Mouse (Mus musculus): ENCODE data around the gene Atoh8. TPM values are rescaled to one million over a fixed set of nuclear protein-coding genes. Genes with fewer than 3 reads are reported as not detected.

The Atoh8 gene
- total RNA-seq, 2 experiments from 2014 or later, result not detected

DNA sequence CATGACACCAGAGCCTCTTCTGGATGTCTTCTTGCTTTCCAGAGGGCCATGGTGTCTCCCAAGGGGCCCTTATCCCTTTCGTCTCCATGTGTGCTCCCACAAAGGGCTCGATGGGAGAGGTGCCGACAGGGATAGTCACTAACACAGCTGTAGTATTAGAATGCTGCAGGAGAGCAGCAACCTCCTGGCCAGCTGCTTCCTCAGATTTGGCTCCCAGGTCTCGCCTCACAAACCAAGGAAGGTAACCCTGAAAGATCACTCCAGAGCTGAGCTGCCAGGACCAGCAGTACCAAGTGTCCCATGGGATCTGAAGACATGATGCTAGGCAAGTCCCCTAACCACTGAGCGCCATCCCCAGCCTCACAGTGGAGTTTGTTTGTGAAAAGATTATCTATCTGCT lies 32.6 kb downstream of the Atoh8 start:
- ATAC-seq (replicated peaks; ENCODE audit: poor library complexity, severe bottlenecking), result no peak

DNA sequence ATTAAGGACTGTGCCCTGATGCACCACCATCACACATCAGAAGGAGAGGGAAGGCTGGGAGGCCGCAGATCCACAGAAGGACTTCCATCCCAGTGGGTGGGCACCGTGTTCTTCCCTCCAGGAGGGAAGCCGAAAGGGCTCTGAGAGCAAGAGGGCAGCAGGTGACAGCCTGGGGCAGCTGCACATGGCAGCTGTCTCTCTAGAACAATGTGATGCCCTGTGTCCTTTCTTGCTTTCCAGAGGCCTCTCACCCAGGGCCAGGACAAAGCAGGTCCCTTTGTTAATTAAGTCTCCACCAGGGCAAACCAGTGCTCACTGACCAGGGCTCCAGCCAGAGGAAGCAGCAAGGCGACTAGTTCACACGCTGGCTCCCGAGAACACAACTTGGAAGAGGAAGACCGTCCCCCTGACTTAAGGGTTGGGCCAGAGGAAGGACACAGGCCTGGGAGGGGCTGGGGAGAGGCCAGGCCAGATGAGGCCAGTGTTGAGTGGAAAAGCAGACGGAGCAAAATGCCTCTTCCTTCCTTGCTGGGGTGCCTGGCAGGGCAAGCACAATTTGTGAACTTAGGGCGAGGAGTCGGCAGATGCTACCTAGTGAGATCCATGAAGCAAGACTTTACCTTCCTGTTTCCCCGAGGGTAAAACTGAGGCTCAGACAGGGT lies 34.7 kb downstream of the Atoh8 start:
- ATAC-seq (replicated peaks; ENCODE audit: poor library complexity, severe bottlenecking), result no peak

DNA sequence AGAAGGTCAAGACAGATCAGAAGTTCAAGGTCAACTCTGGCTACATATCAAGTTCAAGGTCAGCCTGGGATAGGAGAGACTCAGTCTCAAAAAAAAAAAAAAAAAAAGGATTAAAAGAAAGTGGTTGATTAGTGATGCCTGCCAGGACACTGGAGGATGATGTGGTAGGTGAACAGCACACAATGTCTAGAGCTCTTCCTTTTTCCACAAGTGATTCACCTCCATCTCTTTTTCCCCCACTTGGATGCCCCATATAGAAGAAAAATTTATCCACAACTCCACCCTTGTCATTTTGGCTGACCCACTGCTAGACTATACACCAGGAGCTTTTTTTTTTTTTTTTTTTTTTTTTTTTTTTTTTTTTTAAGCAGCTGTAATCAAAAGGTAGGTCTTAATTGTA lies 37.9 kb downstream of the Atoh8 start:
- ATAC-seq (replicated peaks; ENCODE audit: poor library complexity, severe bottlenecking), result no peak

DNA sequence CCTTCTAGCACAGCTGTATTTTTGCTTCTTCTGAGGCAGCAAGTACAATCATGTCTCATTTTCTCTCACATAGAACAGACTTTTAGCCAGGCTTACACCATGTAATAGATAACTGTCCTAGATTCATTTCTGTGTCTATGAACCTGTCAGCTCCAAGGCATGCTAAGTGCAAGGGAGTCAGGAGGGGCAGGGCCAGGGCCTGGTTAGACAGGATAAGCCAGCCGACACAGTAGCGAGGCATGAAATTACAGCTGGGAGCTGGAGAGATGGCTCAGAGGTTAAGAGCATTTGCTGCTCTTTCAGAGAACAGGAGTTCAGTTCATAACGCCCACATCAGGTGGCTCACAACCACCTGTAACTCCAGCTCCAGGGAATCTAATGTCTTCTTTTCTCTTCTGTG lies 38.7 kb downstream of the Atoh8 start:
- no peak for ATAC-seq (replicated peaks; ENCODE audit: poor library complexity, severe bottlenecking)

DNA sequence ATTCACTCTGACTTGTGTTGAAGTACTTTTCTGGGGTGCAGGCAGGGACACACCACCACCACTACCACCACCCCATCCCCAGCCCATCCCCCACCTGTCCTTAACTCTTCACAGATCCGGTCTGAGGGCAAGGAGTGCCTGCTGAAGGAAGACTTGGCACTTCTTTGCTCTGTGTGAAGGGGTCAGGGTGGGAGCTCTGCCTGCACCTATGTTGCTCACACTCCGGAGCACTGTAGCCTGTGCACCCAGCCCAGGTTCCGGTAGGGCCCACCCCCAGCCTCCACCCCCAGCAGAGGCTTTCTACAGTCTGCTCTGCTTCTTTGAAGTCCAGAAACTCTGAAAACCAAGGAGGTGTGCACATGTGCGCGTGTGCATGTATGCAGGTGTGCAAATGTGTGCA lies 44.8 kb downstream of the Atoh8 start:
- ATAC-seq (replicated peaks; ENCODE audit: poor library complexity, severe bottlenecking), result no peak

DNA sequence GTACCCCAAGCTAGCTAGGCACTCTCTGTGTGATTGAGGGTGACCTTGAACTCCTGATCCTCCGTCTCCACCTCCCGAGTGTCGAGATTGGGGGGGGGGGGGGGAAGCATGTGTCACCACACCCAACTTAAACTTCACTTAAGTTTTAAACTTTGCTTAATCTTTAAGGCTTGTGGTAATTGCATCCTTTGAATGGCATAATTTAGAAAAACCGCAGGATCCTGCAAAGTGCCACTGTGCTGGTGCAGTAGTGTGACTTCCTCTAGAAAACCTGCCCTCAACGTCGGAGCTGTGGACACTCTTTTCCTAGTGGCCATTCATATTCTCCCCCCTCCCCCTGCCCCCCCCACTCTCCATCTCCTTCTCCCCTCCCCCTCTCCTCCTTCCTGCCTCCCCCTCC lies 45.3 kb downstream of the Atoh8 start:
- peak; percentile 88 for ATAC-seq (replicated peaks; ENCODE audit: poor library complexity, severe bottlenecking)

DNA sequence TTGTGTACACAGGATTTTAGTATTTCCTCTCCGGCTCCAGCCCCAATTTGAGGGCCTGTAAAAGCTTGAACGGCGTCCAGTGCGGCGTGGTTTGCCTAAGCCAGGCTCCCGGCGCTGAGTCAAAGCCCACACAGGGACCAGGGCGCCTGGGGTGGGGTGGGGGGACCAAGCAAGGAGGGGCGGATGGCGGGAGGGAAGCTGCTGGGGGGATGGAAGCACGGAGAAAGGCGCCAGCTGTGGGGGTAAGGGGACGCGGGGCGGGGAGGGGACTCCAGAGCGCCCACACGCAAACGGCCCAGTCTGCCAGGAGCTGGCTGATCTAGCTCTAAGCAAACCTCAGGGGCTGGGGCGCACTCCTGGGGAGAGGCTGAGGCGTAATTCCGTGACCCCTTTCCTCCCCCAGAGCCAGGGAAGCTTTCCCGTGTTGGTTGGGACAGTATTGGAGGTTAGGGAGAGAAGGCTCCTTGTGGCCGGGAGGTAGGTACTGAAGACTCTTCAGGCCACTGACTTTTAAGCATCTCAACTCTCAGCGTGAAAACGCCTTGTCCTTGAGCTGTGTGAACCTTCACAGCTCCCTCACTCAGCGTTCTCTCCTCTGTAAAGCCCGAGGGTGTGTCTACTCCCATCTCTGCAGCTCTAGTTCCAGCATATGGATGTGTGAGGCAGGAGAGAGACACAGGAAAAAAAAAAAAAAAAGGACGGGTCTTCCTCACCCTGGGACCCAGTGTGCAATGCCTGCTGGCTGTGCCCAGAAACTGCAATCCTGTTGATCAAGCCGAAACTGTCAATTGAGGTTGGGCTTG lies 46.1 kb downstream of the Atoh8 start:
- ATAC-seq (replicated peaks; ENCODE audit: poor library complexity, severe bottlenecking), result no peak

DNA sequence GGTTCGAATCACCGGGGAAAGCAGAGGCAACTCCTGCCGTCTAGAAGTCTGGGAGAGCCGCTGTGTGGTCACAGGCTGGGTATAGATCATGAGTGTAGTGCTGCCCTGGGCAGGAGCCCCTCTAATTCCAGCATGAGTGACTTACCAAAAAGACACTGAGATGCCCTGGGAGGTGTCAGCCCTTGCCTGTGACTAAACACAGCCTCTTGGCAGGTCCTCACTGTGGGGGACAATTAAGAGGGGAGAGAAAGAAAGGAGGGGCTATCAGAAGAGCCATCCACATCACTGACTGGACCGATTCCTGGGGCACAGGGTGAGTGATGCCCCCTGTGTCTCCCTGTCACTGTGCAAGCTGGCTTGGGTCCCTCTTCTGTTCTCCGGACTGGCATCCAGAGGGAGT lies 48.6 kb downstream of the Atoh8 start:
- ATAC-seq (replicated peaks; ENCODE audit: poor library complexity, severe bottlenecking), result no peak

DNA sequence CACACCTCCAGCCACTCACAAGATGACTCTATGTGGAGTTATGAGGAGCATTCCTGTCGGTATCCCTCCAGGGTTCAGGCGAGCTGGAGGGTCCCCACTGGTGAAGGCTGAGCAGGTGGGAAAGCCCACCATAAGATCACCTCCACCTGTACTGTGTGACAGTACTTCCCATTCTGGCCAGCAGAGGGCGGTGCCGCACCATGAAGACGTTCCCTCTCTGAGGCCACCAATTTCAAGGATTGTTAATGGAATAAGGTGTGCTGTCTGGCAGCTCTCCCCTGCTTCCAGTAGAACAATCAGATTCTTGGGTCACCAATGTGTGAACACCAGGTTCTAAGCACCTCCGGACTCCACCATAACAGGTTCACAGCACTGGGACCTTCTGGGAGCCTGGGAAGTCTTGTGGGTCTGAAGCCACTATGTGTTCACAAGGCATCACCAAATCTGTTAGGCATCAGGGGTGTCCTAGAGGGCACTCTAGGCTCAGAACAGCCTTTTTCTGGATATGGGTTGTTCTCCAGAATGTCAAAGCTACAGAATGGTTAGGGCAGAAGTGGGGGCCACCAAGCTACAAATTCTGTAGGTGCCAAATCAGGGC lies 49.4 kb downstream of the Atoh8 start:
- ATAC-seq (replicated peaks; ENCODE audit: poor library complexity, severe bottlenecking), result peak; percentile 65

DNA sequence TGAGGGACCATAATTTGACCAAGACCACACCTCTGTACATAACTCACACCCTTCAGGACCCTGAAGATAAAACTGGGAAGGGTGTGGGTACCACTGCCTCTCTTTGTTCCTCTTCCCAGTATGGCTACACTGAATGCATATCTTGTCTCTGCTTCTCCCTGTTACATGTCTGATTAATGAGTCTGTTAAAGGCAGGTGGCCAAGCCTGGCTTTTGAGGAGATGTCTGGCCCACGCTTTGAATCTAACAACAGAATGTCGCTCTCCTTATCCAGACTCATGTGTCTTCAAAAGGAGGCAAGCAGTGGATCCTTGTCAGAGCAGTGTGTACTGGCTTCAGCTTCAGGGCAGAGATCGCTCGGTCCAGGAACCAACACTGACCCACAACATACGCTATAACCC lies 50.8 kb downstream of the Atoh8 start:
- ATAC-seq (replicated peaks; ENCODE audit: poor library complexity, severe bottlenecking), result no peak

DNA sequence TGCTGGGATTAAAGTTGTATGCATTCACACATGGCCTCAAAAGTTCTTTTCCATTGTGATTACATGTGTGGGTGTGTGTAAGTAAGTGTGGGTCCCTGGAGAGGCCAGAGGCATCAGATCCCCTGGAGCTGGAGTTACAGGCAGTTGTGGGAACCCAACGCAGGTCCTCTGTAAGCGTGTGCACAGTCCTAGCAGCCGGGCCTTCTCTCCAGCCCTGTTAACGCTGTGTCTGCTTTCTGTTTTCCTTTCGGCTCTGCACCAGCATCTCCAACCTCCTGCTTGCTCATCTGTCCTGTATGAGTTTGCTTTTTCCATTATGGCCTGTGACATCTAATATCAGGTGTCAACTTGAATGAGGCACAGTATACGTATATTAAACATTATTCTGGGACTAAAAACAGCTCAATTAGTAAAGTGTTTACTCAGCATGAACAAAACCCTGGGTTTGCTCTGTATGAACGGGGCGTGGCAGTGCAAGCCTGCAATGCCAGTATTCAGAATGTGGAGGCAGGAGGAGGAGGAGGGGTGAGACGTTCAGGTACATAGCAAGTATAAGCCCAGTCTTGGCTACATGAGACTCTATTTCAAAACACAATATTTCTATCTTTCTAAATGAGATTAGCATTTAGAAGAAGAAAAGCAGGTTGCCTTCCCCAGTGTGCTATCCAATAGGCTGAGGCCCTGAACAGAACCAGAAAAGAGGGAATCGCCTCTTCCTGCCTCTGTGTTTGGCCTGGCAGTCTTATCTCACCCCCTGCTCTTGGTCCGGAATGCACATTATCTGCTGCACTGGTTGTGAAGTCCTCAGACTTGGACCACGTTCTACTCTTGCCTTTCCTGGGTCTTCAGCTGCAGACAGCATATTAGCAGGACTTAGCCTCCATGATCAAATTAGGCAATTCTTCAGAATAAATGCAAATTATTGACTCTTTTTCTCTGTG lies 55.5 kb downstream of the Atoh8 start:
- ATAC-seq (replicated peaks; ENCODE audit: poor library complexity, severe bottlenecking), result no peak

DNA sequence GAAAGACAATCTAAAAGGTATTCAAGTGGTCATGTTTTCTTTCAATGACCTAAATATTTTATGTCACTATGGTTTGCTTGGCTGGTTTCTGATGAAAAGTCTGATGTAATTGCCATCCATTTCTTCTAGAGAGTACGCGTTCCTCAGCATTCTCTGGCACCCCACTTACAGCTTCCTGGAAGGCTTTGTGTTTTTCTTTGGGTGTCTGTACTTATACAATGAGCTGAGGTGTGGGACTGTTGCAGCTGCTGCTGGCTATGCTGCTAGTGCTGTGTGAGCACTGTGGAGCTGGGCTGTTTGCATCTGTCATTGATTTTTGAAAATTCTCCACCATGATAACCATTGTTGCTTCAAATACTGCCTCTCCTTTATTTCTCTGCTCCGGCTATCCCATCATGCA lies 56.4 kb downstream of the Atoh8 start:
- ATAC-seq (replicated peaks; ENCODE audit: poor library complexity, severe bottlenecking), result no peak

DNA sequence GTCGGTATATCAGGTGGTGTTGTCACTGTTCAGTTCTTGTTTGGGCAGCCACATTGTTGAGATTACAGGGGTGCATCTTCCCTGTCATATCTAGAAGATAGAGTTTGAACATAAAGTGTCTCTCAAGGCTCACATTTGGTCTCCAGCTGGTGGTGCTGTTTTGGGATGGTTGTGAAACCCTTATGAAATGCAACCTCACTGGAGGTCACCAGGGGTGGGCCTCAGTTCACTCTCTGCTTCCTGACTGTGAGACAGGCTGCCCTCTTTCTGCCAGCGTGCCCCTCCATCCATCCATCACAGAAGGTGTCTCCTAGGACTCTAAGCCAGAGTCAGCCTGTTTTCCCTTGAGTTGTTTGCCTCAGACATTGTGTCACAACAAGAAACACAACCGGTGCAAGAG lies 58.0 kb downstream of the Atoh8 start:
- peak; percentile 61 for ATAC-seq (replicated peaks; ENCODE audit: poor library complexity, severe bottlenecking)

DNA sequence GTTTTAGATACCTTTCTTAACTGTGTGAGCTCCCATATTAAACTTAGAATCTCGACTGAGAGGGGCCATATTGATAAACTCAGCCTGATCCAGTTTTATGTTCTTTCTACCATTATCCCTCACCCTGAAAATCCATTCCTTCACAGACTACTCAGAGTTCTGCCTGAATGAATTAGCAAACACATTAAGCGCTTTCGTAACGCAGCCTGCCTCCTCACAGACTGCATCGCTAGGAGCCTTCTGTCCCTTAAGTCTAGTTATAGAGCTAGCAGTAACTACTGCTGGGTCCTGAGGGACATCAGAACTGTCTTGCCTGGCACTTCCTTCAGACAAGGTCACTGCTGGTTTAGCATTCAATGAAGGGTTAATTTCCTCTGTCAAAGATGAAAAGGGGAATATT lies 59.4 kb downstream of the Atoh8 start:
- ATAC-seq (replicated peaks; ENCODE audit: poor library complexity, severe bottlenecking), result no peak

DNA sequence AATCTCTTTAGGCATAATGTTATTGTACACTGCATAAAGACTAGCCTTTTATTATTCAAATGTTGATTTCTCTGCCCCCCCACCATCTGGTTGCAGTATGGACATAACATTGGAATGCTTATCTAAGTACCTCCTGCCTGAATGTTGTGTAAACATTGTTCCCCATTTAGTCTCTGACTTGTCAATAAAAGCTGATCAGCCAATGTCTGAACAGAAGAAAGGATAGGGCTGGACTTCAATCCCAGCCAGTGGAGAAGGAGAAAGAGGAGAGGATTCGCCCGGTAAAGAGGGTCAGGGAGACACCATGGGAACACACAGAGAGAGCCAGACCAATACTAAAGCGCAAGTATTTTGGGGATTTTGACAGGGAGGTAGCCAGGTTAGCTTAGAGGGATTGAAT lies 60.0 kb downstream of the Atoh8 start:
- no peak for ATAC-seq (replicated peaks; ENCODE audit: poor library complexity, severe bottlenecking)

DNA sequence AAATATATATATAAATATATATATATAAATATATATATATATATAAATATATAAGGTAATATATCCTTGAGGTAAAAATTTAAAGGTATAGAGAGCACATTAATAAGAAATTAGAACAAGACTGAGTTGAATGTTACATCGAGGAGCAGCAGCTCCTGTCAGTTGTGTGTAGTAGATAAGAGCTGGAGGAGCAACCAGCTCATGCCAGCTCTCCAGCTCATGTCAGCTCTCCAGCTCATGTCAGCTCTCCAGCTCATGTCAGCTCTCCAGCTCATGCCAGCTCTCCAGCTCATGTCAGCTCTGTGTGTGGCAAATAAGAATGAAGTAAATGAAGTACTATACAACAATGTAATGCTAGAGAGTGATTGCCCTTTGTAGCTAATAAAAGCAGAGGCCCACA lies 62.0 kb downstream of the Atoh8 start:
- no peak for ATAC-seq (replicated peaks; ENCODE audit: poor library complexity, severe bottlenecking)

DNA sequence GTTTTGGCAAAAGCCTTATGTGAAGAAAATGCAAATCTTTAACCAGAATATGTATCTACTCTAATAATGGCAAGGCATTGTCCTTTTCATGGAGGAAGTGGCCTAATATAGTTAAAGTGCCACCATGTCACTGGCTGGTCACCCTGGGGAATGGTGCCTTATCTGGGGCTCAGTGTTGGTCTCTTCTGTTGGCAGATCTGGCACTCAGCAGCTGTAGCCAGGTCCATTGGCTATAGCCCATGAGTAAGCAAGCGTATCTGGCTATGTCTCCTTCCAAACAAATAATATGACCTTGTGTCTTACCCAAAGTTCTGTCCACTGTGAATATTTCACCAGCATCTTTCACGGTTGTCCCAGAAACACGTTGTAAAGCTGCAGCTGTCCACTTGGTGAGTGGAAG lies 64.0 kb downstream of the Atoh8 start:
- ATAC-seq (replicated peaks; ENCODE audit: poor library complexity, severe bottlenecking), result no peak

DNA sequence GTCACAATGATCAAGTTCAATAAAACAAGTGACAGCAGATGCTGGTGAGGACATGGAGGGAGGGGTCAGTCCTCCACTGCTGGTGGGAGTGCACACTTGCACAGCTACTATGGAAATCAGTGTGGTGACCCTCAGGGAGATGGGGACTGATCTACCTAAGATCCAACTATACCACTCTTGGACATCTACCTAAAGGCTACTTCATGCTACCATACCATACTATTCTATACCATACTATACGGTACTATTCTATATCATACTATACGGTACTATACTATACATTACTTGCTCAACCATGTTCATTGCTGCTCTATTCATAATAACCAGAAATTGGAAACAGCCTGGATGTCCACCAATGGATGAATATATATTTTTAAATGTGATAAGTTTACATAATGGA lies 69.5 kb downstream of the Atoh8 start:
- ATAC-seq (replicated peaks; ENCODE audit: poor library complexity, severe bottlenecking), result no peak

DNA sequence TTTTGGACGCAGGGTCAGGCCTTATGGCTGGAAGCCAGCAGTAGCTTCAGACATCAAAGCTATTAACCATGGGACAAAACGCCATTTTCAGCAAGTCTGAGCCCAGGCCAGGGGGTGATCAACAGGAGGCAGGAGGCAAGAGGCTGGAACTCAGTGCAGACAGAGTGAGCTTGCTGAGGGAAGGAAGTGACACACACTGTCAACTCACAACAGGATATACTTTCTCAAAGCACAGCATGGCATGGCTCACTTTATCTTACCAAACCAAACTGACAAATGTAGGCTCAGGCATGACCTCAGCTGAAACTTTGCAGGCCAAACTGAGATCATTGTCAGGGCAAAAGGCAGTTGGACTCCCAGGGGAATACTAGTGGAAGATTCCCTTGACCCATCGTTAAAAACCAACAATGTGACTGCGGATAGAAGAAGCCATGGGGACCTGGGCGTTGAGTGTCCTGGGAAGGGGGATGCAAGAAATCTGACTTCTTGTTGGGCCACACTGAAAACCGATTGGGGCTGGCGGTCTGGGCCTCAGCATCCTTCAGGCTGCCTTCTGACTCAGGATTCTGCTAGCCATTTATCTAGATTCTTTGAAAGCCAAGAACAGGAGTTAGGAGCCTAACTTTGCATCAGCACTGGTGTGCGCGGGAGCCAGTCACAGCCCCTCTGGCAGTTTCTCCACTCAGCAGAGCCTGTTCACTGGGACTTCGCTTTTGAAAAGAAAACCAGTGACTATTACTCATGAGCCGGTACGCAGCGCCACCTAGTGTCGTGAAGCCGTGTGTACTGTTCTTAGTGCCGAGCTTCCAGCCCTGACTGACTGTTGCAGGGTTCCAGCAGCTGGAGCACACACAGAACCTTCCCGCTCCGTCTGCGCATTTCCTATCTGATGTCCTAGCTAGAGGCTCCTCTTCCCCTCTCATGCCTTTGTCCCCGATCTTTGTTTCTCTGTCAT lies 70.8 kb downstream of the Atoh8 start:
- peak; percentile 78 for ATAC-seq (replicated peaks; ENCODE audit: poor library complexity, severe bottlenecking)
